Mouse (Mus musculus): Measurements from ENCODE around the gene Rxrb. TPM values are rescaled to one million over a fixed set of nuclear protein-coding genes. Genes with fewer than 3 reads are reported as not detected.
"Not testable (repeated sequence)": the region's sequence is repeated elsewhere in the genome, so short reads cannot be mapped to it uniquely, and the experiment has no call there.

Rxrb gene
- 64.3 and 64.4 TPM in 2 replicates for polyA plus RNA-seq (2016; fragmentation: Nextera tagmentation; extraction: Ambion mirVana)

DNA sequence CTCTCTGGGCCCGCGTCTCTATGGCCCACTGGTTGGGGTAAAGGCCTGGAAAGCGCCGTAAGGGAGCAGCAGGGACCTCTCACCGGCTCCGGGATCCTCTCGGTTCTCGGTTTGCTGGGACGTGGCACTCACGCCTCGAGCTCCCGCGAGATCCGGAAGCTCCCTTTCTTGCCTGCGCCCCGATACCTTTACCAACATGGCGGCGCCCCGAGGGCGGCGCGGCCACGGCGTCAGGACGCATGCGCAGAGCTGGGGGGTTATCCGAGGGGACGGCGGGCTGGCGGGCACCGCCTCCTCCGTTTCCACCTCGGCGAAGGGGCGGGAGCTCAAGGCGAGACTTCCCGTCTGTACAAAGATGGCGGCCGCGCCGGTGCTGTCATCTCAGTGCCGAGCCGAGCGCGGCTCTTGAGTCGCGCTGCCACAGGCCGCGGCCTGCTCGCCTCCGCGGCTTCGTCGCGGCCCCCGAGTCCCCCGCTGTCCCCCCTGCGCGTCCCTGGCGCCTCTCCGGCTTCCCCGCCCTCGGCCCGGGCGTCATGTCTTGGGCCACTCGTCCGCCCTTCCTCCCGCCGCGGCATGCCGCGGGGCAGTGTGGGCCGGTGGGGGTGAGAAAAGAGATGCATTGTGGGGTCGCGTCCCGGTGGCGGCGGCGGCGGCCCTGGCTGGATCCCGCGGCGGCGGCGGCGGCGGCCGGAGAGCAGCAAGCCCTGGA lies at the start of gene Rxrb, which contains the start of gene Slc39a7:
Rxrb (plus strand) TSS at position 348 of the 709 bp plus-strand sequence.
Slc39a7 (minus strand) TSS at position 218 of the 709 bp plus-strand sequence.
- H3K4me3 ChIP-seq (replicated peaks): peak within 1 kb of the TSS; percentile 88
- no peaks in the 10 kb centered on the region for H3K9me3 ChIP-seq
- H3K9ac ChIP-seq (replicated peaks): peak within 1 kb of the TSS; percentile 94
- H3K27me3 ChIP-seq: no peaks in the 10 kb centered on the region
- ATAC-seq (ENCODE audit: insufficient number of reproducible peaks, insufficient read depth, low FRiP score, low TSS enrichment, low read depth): peak; percentile 56
- peak within 1 kb of the TSS; percentile 95 for H3K27ac ChIP-seq
- peaks cover 50% of the 10 kb centered on the region for H3K4me1 ChIP-seq (replicated peaks)
- H3K36me3 ChIP-seq: peaks cover 61% of the 10 kb centered on the region
- under 1% methylated on average over 87 of the region's 88 CpGs for WGBS
- peak within 1 kb of the TSS; percentile 99 for H3K4me2 ChIP-seq

GRCm38 (mm10) chr17:33982136-33982535 lies 49.5 kb upstream of the Rxrb start:
- Histone ChIP-seq H3K27me3 (peaks cover 44% of the 10 kb centered on the region), H3K4me3 (replicated peaks) (peak overlapping the region; percentile 44), H3K4me2 (peak overlapping the region; percentile 53), H3K4me1 (replicated peaks) (peaks cover 17% of the 10 kb centered on the region)
- WGBS: 11% methylated on average over 8 of the region's 8 CpGs
- not testable (repeated sequence) for H3K9ac ChIP-seq (replicated peaks); H3K36me3 ChIP-seq; ATAC-seq (ENCODE audit: insufficient number of reproducible peaks, insufficient read depth, low FRiP score, low TSS enrichment, low read depth); H3K27ac ChIP-seq; H3K9me3 ChIP-seq

- ATAC-seq (ENCODE audit: insufficient number of reproducible peaks, insufficient read depth, low FRiP score, low TSS enrichment, low read depth): no peak
- no peak overlapping the region for H3K4me2 ChIP-seq
- no peak overlapping the region for H3K27ac ChIP-seq
- no peak overlapping the region for H3K4me3 ChIP-seq (replicated peaks)
- H3K27me3 ChIP-seq: peaks cover 19% of the 10 kb centered on the region; the same call in 1 of the 2 replicates
- H3K4me1 ChIP-seq (replicated peaks): no peaks in the 10 kb centered on the region
- WGBS: 30% methylated on average over 10 of the region's 10 CpGs
- H3K9me3 ChIP-seq: no peaks in the 10 kb centered on the region
- H3K36me3 ChIP-seq: no peaks in the 10 kb centered on the region
- H3K9ac ChIP-seq (replicated peaks): no peak overlapping the region
Measured at GRCm38 (mm10) chr17:33991788-33992664, 39.6 kb upstream of the Rxrb start.

DNA sequence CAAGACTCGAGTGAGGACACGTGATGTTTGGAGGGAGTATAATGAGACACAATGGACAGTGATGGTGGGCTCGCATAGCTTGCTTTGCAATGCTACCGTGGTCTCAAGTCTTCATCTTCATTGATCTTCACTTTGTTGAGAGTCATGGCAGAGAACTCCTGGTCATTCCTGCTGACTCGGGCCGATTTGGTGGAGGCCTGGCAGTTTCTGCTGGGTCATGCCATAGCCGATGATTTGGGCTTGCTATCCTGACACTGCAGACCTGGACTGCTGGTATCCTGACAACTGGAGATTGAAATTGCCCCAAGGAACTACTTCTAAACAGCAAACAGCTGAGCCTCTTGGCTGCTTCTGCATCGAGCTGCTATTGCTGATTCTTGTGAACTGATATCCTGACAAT lies 36.7 kb upstream of the Rxrb start:
- H3K4me1 ChIP-seq (replicated peaks): peaks cover 7% of the 10 kb centered on the region; the same call in 1 of the 2 replicates

DNA sequence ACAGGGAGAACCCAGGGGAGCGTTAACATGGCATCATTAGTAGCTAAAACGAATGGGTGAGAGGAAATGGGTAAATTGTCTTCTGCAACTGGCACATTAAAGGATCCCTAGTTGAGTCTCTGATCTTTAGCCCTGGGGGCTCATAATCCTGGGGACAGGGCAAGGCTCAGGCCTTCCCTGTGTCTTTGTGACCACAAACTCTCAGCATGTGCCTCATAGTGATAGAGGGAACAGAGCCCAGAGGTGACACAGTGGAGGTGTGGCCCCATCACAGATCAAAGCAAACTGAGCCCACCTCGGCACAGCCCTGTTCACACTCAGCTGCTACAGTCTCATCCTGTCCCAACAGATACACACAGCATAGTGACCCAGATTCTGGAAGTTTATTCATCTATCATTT lies 36.0 kb upstream of the Rxrb start:
- 19% methylated on average over 3 of the region's 3 CpGs for WGBS
- peaks cover 8% of the 10 kb centered on the region; the same call in 1 of the 2 replicates for H3K4me1 ChIP-seq (replicated peaks)

More for the DNA sequence above, 36.7 kb upstream of the Rxrb start:
- Histone ChIP-seq H3K36me3 (no peaks in the 10 kb centered on the region), H3K27me3 (peaks cover 41% of the 10 kb centered on the region), H3K27ac (no peak overlapping the region), H3K9me3 (no peaks in the 10 kb centered on the region), H3K4me3 (replicated peaks) (no peak overlapping the region), H3K9ac (replicated peaks) (no peak overlapping the region), H3K4me2 (no peak overlapping the region)
- 93% methylated on average over 8 of the region's 8 CpGs for WGBS
- ATAC-seq (ENCODE audit: insufficient number of reproducible peaks, insufficient read depth, low FRiP score, low TSS enrichment, low read depth): no peak

GRCm38 (mm10) chr17:33997025-33997424 lies 34.6 kb upstream of the Rxrb start:
- H3K27me3 ChIP-seq: peaks cover 61% of the 10 kb centered on the region
- H3K4me1 ChIP-seq (replicated peaks); H3K27ac ChIP-seq; H3K36me3 ChIP-seq; H3K9me3 ChIP-seq; H3K9ac ChIP-seq (replicated peaks); ATAC-seq (ENCODE audit: insufficient number of reproducible peaks, insufficient read depth, low FRiP score, low TSS enrichment, low read depth); H3K4me2 ChIP-seq; H3K4me3 ChIP-seq (replicated peaks): not testable (repeated sequence)
- WGBS: 92% methylated on average over 2 of the region's 2 CpGs

More for the DNA sequence above, 36.0 kb upstream of the Rxrb start:
- Histone ChIP-seq H3K9me3 (no peaks in the 10 kb centered on the region), H3K27ac (no peak overlapping the region), H3K4me3 (replicated peaks) (no peak overlapping the region), H3K9ac (replicated peaks) (no peak overlapping the region), H3K36me3 (no peaks in the 10 kb centered on the region), H3K4me2 (no peak overlapping the region), H3K27me3 (peaks cover 48% of the 10 kb centered on the region)
- no peak for ATAC-seq (ENCODE audit: insufficient number of reproducible peaks, insufficient read depth, low FRiP score, low TSS enrichment, low read depth)

DNA sequence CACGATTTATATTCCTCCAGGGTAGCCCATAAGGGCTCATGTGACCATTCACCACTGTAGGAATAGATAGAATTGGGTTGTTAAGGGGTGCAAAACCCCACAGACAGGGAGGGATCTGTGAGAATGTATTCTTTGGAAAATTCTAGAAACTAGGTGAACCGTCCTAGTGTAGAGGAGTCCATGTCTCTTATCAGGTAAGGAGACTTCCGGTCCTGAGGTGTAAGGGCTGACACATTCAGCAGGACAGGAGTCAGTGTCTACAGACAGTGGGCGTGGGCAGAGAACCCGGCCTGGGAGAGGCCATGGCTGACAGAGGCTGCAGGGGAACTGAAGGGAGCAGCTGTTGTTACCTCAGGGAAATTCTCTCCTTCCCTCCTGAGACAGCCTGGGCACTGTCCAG lies 32.9 kb upstream of the Rxrb start:
- 51% methylated on average over 5 of the region's 5 CpGs for WGBS
- not testable (repeated sequence) for H3K9ac ChIP-seq (replicated peaks); H3K9me3 ChIP-seq; H3K4me2 ChIP-seq; H3K4me1 ChIP-seq (replicated peaks); H3K27ac ChIP-seq; ATAC-seq (ENCODE audit: insufficient number of reproducible peaks, insufficient read depth, low FRiP score, low TSS enrichment, low read depth); H3K4me3 ChIP-seq (replicated peaks); H3K36me3 ChIP-seq
- H3K27me3 ChIP-seq: peaks cover 69% of the 10 kb centered on the region

DNA sequence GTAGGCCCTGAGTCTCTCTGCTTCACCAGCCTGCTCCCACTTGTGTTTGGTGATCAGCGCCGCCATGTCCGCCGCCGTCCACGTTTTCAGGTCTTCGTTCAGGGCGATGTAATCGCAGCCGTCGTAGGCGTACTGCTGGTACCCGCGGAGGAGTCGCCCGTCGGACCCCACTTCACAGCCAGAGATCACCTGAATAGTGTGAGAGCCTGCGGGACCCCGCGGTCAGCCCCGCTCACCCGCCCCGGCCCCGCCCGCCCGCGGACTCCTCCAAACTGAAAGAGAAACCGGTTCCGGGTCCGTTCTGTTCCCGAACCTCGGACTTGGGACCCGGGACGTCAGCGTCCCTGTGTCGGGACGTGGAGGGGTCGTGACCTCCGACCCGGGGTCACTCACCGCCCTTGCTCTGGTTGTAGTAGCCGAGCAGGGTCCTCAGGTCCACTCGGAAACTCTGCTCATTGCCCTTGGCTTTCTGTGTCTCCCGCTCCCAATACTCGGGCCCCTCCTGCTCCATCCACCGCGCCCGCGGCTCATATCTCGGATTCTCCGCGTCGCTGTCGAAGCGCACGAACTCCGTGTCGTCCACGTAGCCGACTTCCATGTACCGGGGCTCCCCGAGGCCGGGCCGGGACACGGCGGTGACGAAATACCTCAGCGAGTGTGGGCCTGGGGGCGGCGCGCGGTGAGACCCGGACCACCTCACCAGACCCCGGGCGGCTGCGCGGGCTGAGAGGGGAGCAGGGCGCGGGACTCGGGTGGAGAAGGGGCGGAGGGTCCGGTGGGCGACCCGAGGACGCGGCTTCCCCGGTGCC lies 32.1 kb upstream of the Rxrb start:
- H3K27ac ChIP-seq: no peak overlapping the region
- H3K4me2 ChIP-seq: peak overlapping the region; percentile 88
- peaks cover 8% of the 10 kb centered on the region; the same call in 1 of the 2 replicates for H3K4me1 ChIP-seq (replicated peaks)
- WGBS: 2% methylated on average over 75 of the region's 87 CpGs
- no peaks in the 10 kb centered on the region for H3K36me3 ChIP-seq
- peak overlapping the region; percentile 50 for H3K4me3 ChIP-seq (replicated peaks)
- no peak for ATAC-seq (ENCODE audit: insufficient number of reproducible peaks, insufficient read depth, low FRiP score, low TSS enrichment, low read depth)
- H3K27me3 ChIP-seq: peaks cover 72% of the 10 kb centered on the region
- H3K9me3 ChIP-seq: no peaks in the 10 kb centered on the region
- H3K9ac ChIP-seq (replicated peaks): peak overlapping the region; percentile 60

- Histone ChIP-seq H3K9ac (replicated peaks) (peak within 1 kb of the TSS; percentile 60), H3K4me3 (replicated peaks) (peak within 1 kb of the TSS; percentile 50), H3K27me3 (peaks cover 72% of the 10 kb centered on the region), H3K27ac (no peak within 1 kb of the TSS), H3K4me1 (replicated peaks) (peaks cover 8% of the 10 kb centered on the region; the same call in 1 of the 2 replicates), H3K9me3 (no peaks in the 10 kb centered on the region), H3K36me3 (no peaks in the 10 kb centered on the region), H3K4me2 (peak within 1 kb of the TSS; percentile 88)
- ATAC-seq (ENCODE audit: insufficient number of reproducible peaks, insufficient read depth, low FRiP score, low TSS enrichment, low read depth): peak; percentile 47; the same call in 1 of the 2 replicates
- WGBS: under 1% methylated on average over 30 of the region's 30 CpGs
Measured at GRCm38 (mm10) chr17:34000150-34000537, 31.5 kb upstream of the Rxrb start, which contains the start of gene H2-K1. H2-K1 (minus strand) TSS chr17:34000347.

- H3K4me3 ChIP-seq (replicated peaks): 0 out of 2 replicates have a peak overlapping the region, but pooled peaks have one; percentile 50
- H3K4me1 ChIP-seq (replicated peaks); H3K9me3 ChIP-seq; H3K4me2 ChIP-seq; H3K9ac ChIP-seq (replicated peaks); H3K36me3 ChIP-seq; ATAC-seq (ENCODE audit: insufficient number of reproducible peaks, insufficient read depth, low FRiP score, low TSS enrichment, low read depth); H3K27ac ChIP-seq: not testable (repeated sequence)
- H3K27me3 ChIP-seq: peaks cover 71% of the 10 kb centered on the region
- WGBS: 54% methylated on average over 2 of the region's 2 CpGs
Measured at GRCm38 (mm10) chr17:34000796-34001195, 30.8 kb upstream of the Rxrb start.
